Comparison of ENCODE assay signal across 20 mouse cellular contexts in the genomic region with DNA sequence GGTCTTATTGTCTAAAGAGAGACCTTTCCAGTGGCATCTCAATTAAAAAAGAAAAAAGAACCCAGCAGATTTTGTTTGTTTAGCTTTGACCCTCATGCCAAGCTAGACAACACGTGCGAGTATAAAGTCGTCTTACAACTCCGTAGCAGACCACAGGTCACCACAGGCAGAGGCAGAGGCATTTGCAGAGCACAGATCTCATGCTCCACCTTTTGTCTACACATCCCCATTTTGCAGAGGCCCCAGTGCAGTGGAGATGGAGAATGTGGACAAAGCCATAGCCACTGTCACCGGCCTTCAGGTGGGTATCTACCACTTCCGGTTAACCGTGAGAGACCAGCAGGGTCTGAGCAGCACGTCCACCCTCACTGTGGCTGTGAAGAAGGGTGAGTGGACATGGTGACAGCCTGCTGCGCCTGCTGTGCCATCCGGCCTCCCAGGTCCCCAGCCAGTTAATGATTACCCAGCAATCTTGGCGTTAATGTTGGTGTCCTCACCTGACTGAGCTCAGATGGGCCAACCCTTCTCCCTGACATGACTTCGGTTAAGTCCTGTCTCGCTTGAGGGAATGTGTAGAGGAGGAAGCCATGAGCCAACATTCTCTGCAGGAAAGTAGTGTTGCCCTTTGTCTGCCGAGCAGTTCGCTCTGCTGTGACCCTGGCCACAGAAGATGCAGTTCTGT. TPM values are rescaled to one million over a fixed set of nuclear protein-coding genes. Genes with fewer than 3 reads are reported as not detected.
A peak's percentile ranks its signal among the peaks of the same experiment; 100 is the strongest.
DNase-seq lines count a peak whose midpoint lies in the region; ATAC-seq lines count a peak whose summit lies in the region.
"Had no signal": no experiment of that assay in that cellular context is flagged by ENCODE, and none has a peak within 500 bp of the region (broad histone marks: within the 10 kb centered on the region; RNA-seq: fewer than 3 reads in every experiment).

No protein-coding gene starts in this region.

- H3K4me3 ChIP-seq in midbrain, embryonic 11.5 days (ENCODE audit: low read depth, low read length): no peak overlapping the region
- H3K4me3 ChIP-seq: embryonic facial prominence, embryonic 15.5 days; forebrain, embryonic 13.5 days; gastrocnemius, adult 2 months had no signal

- no peak overlapping the region for H3K4me2 ChIP-seq in midbrain, embryonic 11.5 days
- H3K4me2 ChIP-seq: embryonic facial prominence, embryonic 15.5 days; forebrain, embryonic 13.5 days had no signal

- H3K9me3 ChIP-seq in midbrain, embryonic 11.5 days (ENCODE audit: control insufficient read depth, low read length): no peaks in the 10 kb centered on the region
- H3K9me3 ChIP-seq: embryonic facial prominence, embryonic 15.5 days had no signal

- DNase-seq in urinary bladder, postnatal 14 days (ENCODE audit: low spot score): peak; percentile 39
- no peak for DNase-seq in urinary bladder, adult 2 months (ENCODE audit: low spot score)
- DNase-seq in kidney, adult 9 months: peak; percentile 96
- DNase-seq in kidney, postnatal 4 days: peak; percentile 65 to 78
- peak; percentile 86 for DNase-seq in yolk sac, embryonic 10.5 days (ENCODE audit: low spot score)
- no peak for DNase-seq in midbrain, embryonic 11.5 days (ENCODE audit: low spot score, missing footprints)
- DNase-seq in layer of hippocampus, postnatal 36 days: no peak
- DNase-seq: adrenal gland, postnatal 14 days; cerebellum, adult 8-10 months; gastrocnemius, adult 2 months; heart, postnatal 36 days; layer of hippocampus, adult 9-11 months; lung, adult 18-20 months; lung, postnatal 4 days; right cerebral cortex, postnatal 25 days had no signal

- no peaks in the 10 kb centered on the region for H3K4me1 ChIP-seq in midbrain, embryonic 11.5 days (ENCODE audit: control insufficient read depth, insufficient read depth, low read length)
- H3K4me1 ChIP-seq: embryonic facial prominence, embryonic 15.5 days; forebrain, embryonic 13.5 days had no signal

- no peak for ATAC-seq in midbrain, embryonic 11.5 days (ENCODE audit: low FRiP score)
- ATAC-seq in erythroblast, adult 5-6 weeks (replicated peaks; ENCODE audit: low FRiP score, poor library complexity, severe bottlenecking): no peak
- ATAC-seq: forebrain, embryonic 13.5 days; hindbrain, postnatal 0 days had no signal

- H3K9ac ChIP-seq in midbrain, embryonic 11.5 days (ENCODE audit: low read length): no peak overlapping the region
- H3K9ac ChIP-seq: embryonic facial prominence, embryonic 15.5 days; forebrain, embryonic 13.5 days had no signal

- whole genome bisulfite sequencing in midbrain, embryonic 11.5 days: 87% methylated on average over 15 of the region's 15 CpGs

- H3K27me3 ChIP-seq in midbrain, embryonic 11.5 days (ENCODE audit: control insufficient read depth, insufficient read depth, low read length): no peaks in the 10 kb centered on the region
- H3K27me3 ChIP-seq: embryonic facial prominence, embryonic 15.5 days; forebrain, embryonic 13.5 days had no signal

- H3K36me3 ChIP-seq in midbrain, embryonic 11.5 days (ENCODE audit: control insufficient read depth, insufficient read depth, low read length): no peaks in the 10 kb centered on the region
- H3K36me3 ChIP-seq: embryonic facial prominence, embryonic 15.5 days had no signal

- no peak overlapping the region for H3K27ac ChIP-seq in midbrain, embryonic 11.5 days (ENCODE audit: low read depth, low read length)
- H3K27ac ChIP-seq: embryonic facial prominence, embryonic 15.5 days; forebrain, embryonic 13.5 days; gastrocnemius, adult 2 months; hindbrain, postnatal 0 days had no signal

RNA-seq across cellular contexts. Expression of a gene that starts 34.6 kb away (rescaled TPM):
- 0.06 and 0.10 TPM in 2 replicates for polyA plus RNA-seq in urinary bladder, adult 2 months (2012; rRNA removed)
- 0.58 and 1.1 TPM in 2 replicates for polyA plus RNA-seq in midbrain, embryonic 11.5 days (2014; fragmentation: Nextera tagmentation; extraction: Ambion mirVana)
- total RNA-seq in erythroblast, adult 5-6 weeks (2015; ENCODE audit: low replicate concordance): 0.21 TPM in 1 of 2 replicates, not detected in the other
- 0.14 and 0.34 TPM in 2 replicates for total RNA-seq in erythroblast, adult 5-6 weeks (2017; ENCODE audit: low replicate concordance)
- 10 to 100 TPM; 26.8 to 28.0 TPM for total RNA-seq in layer of hippocampus, postnatal 36 days (2021)
- total RNA-seq: gastrocnemius, adult 2 months; heart, postnatal 36 days; MEL had no signal

RNA-seq across cellular contexts. Expression of a gene that starts 48.0 kb away (rescaled TPM):
- 22.0 and 28.7 TPM in 2 replicates for polyA plus RNA-seq in urinary bladder, adult 2 months (2012; rRNA removed)
- polyA plus RNA-seq in midbrain, embryonic 11.5 days (2014; fragmentation: Nextera tagmentation; extraction: Ambion mirVana): 79.6 and 80.9 TPM in 2 replicates
- 16.3 and 25.7 TPM in 2 replicates for total RNA-seq in erythroblast, adult 5-6 weeks (2015; ENCODE audit: low replicate concordance)
- 16.3 and 17.6 TPM in 2 replicates for total RNA-seq in erythroblast, adult 5-6 weeks (2017; ENCODE audit: low replicate concordance)
- 10 to 100 TPM; 20.9 to 23.7 TPM for total RNA-seq in layer of hippocampus, postnatal 36 days (2021)

RNA-seq across cellular contexts. Expression of a gene that starts 48.2 kb away (rescaled TPM):
- 94.5 and 97.4 TPM in 2 replicates for polyA plus RNA-seq in urinary bladder, adult 2 months (2012; rRNA removed)
- 53.5 and 58.8 TPM in 2 replicates for polyA plus RNA-seq in midbrain, embryonic 11.5 days (2014; fragmentation: Nextera tagmentation; extraction: Ambion mirVana)
- 27.8 and 32.5 TPM in 2 replicates for total RNA-seq in erythroblast, adult 5-6 weeks (2015; ENCODE audit: low replicate concordance)
- 12.4 and 17.3 TPM in 2 replicates for total RNA-seq in erythroblast, adult 5-6 weeks (2017; ENCODE audit: low replicate concordance)
- total RNA-seq in layer of hippocampus, postnatal 36 days (2021): 100 to 1,000 TPM; 109 to 111 TPM

RNA-seq across cellular contexts. Expression of a gene that starts 58.0 kb away (rescaled TPM):
- 6.1 TPM in 2 replicates for polyA plus RNA-seq in urinary bladder, adult 2 months (2012; rRNA removed)
- 8.6 and 9.1 TPM in 2 replicates for polyA plus RNA-seq in midbrain, embryonic 11.5 days (2014; fragmentation: Nextera tagmentation; extraction: Ambion mirVana)
- total RNA-seq in erythroblast, adult 5-6 weeks (2015; ENCODE audit: low replicate concordance): 0.21 and 0.38 TPM in 2 replicates
- total RNA-seq in erythroblast, adult 5-6 weeks (2017; ENCODE audit: low replicate concordance): 0.56 TPM in 1 of 2 replicates, not detected in the other
- total RNA-seq in layer of hippocampus, postnatal 36 days (2021): 10 to 100 TPM; 60.9 to 64.0 TPM

Comparison
In these comparisons a context has a peak if more than half of its experiments do, and no peak if none do; other contexts are left out.
1. DNase-seq: peak in urinary bladder, postnatal 14 days (single experiment), kidney, adult 9 months (single experiment), kidney, postnatal 4 days (2 of 2) and yolk sac, embryonic 10.5 days (single experiment); none in urinary bladder, adult 2 months (single experiment), midbrain, embryonic 11.5 days (single experiment) and layer of hippocampus, postnatal 36 days (0 of 2).
2. RNA of a gene that starts 34.6 kb away (total RNA-seq): 26.8 to 28.0 TPM in layer of hippocampus, postnatal 36 days; 0.14 to 0.34 TPM in erythroblast, adult 5-6 weeks; every median in the first group is over 10 times any median in the second.